Mouse (Mus musculus): ENCODE results near the gene Lin54.

The Lin54 gene

DNA sequence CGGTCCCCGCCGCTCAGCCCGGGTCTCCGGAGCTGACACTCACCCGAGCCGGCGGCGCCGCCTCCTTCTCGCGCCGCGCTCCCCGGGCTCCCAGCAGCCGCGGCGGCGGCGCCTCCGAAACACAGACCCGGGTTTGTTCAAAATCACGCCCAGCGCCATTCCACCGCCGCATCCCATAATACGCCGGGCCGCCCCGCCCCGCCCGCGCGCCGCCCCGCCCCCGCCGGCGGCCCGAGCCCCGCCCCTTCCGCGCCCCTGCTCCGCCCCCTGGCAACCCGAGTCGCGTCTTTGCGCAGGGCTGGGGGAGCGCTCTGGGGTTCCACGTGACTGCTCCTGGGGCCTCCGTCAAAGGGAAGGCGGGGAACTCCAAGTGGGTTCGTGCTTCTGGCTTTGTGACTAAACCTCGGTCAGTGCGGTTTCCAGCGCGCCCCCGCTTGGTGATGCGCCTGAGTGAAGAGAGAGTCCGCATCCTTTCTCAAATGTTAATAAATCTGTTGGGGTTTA lies at the start of gene Lin54:
Gene Lin54, minus strand, starts transcription at position 182 of the 504 bp plus-strand sequence.
- peak; percentile 89 for DNase-seq (ENCODE audit: low spot score)

DNA sequence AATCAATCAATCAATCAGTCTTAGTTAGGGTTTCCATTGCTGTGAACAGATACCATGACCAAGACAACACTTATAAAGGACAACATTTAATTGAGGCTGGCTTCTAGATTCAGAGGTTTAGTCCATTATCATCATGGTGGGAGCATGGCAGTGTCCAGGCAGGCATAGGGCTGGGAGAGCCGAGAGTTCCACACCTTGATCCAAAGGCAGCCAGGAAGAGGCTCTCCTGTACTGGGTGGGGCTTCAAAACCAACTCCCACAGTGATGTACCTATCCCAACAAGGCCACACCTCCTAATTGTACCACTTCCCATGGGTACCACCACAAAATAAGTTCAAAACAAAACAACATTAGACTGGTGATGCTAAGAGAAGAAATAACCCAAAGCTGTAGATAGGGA lies 49.7 kb upstream of the Lin54 start:
- no peak for DNase-seq (ENCODE audit: low spot score)

DNA sequence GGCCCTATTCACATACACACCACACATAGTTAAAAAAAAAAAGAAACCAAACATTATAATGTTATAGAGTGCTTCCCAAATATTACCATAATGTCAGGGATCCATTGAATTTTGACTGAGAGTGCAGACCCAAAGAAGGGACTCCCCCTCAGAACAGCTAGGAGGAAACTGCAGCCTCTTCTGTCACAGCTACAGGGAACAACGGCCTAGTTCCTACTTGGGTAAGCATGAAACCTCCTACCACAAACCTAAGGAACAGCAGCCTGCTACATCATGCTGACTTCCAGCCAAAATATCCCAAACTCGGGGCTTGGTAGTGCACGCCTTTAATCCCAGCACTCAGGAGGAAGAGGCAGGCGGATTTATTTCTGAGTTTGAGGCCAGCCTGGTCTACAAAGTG lies 48.9 kb upstream of the Lin54 start:
- no peak for DNase-seq (ENCODE audit: low spot score)

DNA sequence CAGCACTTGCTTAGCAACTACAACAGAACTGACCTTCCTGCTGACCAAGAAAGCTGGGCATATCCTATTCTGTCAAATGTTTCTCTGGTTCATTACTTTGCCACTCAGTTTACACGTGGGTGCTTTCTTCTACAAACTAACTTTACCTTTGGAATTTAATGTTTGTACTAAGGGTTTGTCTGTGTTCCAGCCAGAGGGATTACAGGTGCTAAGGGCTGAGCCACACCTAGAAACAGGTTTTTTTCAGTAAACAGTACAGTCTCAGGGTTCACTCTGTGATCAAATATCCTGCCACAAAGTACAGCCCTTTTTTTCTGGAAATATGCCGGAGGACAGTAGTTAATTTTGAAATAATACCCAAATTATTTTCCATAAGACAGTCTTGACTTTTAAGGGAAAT lies 47.8 kb upstream of the Lin54 start:
- DNase-seq (ENCODE audit: low spot score) = no peak

DNA sequence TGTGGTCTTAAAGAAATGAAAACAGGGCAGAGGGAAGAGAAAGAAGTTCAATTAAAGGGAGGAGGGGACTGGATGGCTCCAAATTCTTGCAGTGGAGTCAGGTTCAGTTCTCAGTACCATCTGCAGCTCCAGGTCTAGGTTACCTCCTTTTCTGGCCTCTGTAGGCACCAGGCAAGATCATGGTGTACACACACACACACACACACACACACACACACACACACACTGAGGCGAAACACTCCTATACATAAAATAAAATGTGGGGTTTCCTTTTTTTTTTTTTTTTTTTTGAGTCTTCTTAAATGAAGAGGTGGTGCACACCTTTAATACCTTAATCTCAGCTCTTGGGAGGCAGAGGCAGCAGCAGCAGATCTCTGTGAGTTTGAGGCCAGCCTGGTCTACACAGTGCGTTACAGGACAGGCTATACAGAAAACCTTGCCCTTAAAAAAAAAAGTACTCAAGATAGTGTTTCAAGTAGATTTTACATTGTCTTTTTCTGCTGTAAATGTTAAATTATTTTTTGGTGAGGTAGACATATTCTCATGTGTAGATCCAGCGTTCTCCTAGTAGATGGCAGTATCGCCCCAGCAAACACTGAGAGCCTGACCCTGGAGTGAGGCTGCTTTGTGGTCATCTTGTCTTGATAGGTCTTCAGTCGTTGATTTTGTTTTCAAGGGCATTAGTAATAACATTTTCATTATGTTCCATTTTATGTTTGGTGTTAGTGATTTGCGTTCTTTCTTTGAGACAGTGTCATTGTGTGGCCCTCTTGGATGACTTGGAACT lies 46.0 kb upstream of the Lin54 start:
- DNase-seq (ENCODE audit: low spot score) = no peak

DNA sequence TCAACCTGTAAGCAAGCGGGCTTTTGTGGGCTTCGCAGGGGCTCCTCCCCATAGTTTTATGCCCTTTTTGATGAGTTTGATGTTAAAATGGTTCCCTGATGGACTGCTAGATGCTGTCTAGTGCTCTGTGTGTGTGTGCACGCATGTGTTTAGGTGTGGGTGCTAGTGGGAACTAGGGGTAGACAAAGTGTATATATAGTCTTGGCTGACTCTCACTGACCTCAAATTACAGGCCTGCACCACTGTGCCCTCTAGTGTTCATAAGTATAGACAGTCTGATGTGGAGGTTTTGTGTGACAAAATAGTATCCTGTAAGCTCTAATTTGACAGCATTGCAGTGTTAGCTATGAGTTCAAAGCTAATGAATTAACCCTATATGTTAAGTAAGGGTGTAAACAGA lies 36.2 kb upstream of the Lin54 start:
- DNase-seq (ENCODE audit: low spot score) = no peak

DNA sequence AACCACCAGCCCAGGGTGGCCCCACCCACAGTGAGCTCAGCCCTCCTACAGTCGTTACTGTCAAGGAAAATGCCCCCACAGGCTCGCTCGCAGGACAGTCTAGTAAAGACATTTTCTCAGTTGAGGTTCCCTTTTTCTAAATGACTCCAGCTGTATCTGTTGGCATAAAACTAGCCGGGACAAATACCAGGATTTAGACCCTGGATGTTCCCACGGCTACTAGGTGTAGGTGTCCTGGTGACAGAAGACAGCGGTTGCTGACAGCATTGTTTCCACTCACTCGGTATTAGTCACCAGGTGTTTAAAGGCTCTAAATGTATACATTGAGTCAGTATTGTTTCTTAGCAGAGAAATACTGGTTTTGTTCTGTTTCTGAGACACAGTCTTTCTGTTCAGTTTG lies 35.4 kb upstream of the Lin54 start:
- no peak for DNase-seq (ENCODE audit: low spot score)

DNA sequence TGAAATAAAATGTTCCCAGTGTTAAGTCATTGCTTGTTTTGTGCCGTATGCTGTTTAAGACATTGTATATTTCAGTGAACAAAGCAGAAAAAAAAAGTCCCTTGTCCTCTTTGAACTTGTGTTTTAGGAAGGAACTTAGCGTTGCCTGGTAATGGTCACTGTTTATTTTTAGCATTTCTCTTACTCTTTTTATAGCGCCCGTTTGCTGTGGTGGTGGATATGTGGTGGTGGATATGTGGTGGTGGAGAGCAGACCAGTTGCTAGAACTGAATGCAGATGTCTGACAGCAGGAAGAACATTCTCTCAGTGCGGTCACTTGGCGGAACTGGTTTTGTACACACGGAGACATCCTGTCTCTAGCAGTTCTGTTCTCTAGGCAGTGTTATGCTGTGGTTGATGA lies 25.7 kb upstream of the Lin54 start:
- DNase-seq (ENCODE audit: low spot score) = no peak

DNA sequence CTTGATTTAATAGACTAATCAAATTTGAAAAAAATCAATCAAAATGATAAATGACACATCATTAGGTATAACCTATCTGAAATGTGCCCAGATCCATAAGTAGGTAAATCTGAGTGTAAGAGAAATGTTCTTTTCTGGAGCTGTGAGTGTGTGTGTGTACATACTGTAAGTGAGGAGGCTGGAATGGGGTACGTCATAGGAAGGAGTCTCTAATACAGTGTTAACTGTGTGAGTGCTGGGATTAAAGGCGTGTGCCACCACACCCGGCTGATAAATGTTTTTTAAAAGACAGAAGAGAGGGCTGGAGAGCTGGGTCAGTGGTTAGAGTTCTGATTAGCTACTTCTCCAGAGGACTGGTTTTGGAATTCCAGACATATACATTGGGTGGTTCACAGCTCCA lies 25.2 kb upstream of the Lin54 start:
- DNase-seq (ENCODE audit: low spot score) = no peak

DNA sequence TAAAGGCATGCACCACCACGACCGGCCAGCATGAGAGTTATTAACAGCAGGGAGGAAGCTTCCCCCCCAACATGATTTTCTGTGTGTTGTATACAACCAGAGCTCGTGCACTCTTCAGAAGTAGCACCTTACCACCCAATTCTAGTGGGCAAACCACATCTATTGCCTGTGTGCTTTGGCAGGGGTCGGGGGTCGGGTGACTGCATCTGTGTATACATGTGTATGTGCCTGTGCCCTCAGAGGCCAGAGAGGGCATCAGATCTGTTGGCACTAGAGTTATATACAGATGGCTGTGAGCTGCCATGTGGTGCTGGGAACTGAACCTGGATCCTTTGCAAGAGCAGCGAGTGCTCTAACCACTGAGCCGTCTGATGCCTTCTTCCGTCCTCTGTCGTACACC lies 24.5 kb upstream of the Lin54 start:
- DNase-seq (ENCODE audit: low spot score) = no peak

DNA sequence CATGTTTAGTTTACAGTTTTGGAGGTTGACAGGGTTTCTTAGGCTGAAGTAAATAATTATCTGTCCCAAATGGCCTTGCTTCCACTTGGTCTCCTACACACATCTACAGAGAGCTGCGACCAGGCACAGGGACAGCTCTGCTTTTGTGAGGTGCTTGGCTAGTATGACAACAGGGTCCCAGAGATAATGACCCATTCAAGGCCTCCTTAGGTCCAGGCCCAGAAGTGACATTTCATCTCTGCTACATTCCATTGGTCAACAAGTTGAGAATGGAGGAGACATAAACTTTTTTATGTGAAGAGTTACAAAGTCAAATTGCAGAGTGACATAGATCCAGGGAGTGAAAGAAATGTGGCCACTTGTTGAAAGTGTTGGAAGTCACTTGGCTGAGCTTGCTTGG lies 22.9 kb upstream of the Lin54 start:
- no peak for DNase-seq (ENCODE audit: low spot score)

DNA sequence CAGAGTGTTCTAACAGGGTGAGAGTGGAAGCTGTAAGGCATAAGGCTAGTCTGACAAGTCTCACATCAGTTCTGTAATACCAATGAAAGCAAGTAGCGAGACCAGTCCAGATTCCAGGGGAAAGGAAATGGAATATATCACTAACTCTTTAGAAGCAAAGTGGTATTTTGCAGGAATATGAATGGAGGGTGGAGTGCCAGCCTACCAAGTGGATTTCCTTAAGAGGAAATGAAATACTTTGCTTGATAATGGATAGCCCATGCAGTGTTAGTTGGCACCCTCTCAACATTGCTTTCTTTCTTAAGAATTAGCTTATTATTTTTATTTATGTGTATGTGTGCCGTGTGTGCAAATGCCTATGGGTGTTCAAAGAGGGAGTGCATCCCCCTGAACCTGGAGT lies 19.8 kb upstream of the Lin54 start:
- no peak for DNase-seq (ENCODE audit: low spot score)

DNA sequence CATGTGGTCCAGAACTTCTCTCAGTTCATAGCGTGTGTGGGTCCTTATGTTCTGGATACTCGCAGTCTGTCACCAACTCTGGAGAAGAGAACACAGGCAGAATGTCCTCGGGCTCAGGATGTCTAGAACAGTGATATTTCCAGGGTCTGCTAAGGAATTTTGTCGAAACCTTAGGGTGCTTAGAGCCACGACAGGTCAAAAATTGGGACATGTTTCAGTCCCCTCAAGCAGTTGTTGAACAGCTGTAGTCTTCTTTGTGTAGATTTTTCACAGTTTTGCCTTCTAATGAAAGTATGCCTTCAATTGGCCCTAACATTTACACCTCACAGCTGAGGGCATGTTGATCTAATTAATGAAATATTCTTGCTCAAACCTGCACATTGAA lies 18.6 kb upstream of the Lin54 start:
- no peak for DNase-seq (ENCODE audit: low spot score)

DNA sequence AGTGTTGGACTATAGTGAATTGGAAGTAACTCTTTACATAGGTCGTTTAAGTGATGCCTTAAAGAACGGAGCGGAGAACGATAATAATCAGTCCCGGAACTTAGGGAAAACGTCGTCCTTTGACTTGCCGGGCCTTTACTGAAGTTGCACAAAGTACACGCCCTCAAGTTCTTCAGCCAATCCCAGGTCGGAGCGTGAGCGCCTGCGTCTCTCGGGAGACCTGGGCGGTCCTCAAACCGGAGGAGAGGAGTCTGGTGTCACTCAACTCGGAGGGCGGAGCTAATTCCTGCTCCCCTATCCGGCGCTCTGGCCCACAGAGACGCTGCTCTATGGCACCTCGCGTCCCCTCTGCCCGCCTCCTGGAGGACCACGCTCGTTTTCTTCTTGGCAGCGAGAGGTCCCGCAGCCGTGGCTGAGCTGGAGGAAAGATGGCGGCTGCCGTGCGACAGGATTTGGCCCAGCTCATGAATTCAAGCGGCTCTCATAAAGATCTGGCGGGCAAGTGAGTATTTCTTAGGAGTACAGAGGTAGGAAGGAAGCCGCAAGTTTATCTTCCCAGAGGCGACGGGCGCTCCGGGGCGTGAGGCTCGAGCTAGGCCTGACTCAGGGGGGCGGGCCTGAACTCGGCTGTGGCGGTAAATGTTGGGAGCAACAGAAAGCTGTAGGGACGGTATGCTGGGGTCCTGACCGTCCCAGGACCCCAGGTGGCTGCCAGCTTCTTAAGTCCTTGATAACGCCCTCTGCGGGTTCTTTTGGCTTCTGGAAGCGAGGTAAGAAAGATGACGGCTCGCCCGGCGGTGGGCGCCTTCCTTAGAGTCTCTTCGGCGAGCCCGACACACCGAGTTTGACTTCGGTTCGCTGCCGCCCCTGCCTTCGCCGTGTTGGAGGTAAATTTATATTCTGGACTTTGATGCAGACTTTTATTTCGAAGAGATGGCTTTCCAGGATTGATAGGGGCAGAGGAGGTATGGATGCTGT lies 17.9 kb upstream of the Lin54 start, which contains the start of gene Cops4:
Gene Cops4, plus strand, starts transcription at position 261 of the 978 bp plus-strand sequence.
- DNase-seq (ENCODE audit: low spot score) = peak; percentile 98

DNA sequence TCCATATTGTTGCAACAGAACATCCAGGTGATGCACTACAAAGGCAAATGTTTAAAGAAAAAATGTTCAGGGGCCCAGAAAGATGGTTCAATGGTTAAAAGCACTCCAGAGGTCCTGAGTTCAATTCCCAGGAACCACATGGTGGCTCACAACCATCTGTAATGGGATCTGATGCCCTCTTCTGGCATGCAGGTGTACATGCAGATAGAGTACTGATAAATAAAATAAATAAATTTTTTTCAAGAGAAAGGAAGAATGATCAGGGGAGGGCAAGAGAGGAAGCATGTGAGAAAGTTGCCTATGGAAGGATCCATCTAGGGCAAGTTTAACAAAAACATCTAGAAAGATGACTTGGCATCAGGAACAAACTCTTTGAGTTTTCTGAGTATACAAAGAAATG lies 12.1 kb upstream of the Lin54 start:
- no peak for DNase-seq (ENCODE audit: low spot score)

DNA sequence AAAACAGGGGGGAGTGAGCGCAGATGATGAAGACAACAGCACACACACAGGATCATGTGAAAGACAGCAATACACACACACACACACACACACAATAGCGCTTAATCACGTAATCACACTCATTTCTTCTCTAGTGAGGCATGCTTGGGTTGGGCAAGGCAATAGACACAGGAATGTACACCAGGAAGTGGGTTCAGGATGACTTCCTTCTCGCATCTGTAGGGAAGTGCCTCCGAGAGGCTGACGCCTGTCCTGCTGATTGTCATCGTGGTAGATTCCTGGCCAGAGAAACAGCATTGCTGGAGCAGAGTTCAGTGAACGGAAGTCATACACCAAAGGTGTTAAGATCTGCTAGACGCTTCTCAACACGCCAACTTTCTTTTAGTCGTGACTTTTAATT lies 8.8 kb upstream of the Lin54 start:
- no peak for DNase-seq (ENCODE audit: low spot score)

DNA sequence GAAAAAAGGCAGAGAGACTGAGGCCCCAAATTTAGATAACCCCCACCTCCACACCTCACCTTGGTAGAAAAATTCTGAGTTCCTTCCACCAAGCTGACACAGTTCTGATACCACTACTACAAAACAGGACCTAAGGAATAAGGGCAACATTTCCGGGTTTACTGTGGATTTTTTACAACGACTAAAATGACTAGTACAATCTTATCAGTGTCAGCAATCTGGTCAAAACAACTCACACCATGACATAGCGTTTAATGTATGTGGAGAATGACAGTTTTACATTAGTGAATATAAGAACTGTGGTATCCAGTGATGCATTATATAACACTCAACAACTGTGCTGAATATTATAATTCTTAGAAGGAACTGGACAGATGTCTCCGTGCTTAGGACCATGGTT lies 828 bp upstream of the Lin54 start:
- DNase-seq (ENCODE audit: low spot score) = no peak

DNA sequence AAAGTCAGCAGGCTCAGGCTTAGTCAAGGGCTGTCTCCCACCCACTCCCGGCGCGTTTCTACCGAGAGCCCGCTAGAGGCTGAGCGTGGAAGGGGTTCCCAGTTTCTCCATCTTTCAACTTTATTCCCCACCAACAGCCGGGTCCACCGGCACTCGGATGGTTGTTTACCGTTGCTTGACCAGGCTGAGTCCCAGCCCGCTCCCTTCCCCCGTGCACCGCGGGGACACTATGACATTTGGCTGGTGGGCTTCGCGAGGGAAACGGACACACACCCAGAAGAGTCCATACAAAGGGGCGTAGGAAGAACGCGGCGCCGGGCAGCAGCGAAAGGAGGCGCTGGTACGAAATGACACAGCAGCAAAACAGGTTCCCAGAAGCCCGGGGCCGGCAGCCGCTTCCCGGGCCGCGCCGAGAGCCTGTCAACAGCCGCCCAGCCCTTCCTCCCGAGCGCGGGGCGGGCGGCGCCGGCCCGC lies 571 bp downstream of the Lin54 start:
- peak; percentile 25 for DNase-seq (ENCODE audit: low spot score)

DNA sequence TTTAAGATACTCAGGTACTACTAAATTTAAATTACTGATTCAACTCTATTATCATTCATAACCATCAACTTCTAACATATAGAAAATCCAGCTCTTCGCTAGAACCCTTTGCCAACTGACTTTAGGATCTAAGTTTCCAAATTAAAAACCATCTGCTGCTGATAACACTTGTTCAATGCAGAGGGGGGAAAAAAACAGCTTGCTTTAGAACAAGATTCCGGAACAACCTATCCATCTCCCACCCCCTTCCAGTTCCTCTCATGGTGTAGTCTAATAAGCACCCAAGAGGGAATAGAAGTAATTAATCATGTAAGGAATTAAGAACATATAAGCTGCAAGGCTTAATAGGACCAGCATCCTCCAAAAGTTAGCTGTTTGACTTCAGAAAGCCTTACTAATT lies 1.2 kb downstream of the Lin54 start:
- DNase-seq (ENCODE audit: low spot score) = no peak

DNA sequence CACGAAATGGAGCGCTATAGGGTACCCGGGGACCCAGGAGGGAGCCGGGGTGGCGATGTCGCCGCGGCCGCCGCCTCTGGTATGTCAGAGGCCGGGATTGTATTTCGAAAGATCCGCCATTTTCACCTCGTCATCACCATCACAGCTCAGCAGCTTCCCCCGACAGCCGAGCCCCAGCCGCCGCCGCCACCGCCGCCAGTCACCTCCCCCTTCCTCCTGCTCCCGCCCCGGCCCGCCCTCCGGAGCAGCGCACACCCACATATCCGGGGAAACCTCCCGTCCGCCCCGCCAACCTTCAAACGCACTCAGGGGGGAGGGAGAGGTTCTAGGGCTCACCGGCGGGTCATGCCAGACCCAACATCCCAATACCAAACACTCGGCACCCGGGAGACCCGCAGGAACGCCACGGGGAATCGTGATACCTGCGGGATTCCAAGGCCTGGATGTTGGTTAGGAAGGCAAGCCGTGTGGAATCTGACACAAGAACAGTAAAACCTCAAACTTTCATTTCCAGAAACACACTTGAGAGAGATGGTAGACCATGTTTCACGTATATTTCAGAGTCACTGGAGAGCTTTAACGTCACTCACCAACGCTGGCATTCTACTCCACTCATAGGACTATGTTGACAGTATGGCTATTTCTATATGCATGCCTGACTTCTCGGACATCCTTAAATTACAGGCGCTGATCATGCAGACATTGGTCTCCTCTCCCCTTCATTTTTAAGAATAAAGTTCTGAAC lies 1.8 kb downstream of the Lin54 start:
- DNase-seq (ENCODE audit: low spot score) = peak; percentile 80

DNA sequence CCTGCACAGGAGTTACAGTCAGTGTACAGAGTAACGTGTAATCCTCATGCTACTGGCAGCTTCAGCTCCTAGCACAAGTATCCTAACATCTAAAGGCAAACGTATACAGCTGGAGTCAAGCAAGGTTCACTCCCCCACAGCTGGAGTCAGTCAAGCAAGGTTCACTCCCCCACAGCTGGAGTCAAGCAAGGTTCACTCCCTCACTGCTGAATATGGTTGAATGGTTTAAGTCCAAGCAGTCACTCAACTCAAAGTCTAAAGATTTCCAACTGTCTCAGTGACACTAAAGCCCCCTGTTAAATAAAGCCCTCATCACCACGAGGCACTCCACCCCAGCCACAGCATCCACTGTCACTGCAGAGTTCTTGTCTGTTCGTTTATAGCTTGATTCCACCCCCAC lies 8.7 kb downstream of the Lin54 start:
- DNase-seq (ENCODE audit: low spot score) = no peak

DNA sequence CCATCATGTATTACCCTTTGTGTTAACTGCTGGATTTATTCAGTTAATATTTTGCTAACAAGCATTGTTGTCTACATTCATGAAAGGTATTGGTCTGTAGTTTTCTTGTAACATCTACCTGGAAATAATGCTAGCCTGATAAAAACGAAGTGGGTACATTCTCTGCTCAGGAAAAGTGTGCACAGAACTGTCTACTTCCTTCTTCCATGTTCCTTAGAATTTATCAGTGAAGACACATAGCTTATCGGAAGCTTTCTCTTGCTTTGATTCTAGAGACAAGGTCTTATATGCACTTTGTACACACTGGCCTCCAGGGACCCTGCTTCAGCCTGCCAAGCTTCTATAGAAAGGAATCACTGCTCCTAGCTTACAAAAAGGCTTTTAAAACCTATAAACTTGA lies 11.1 kb downstream of the Lin54 start:
- no peak for DNase-seq (ENCODE audit: low spot score)
